Mouse (Mus musculus): ENCODE measurements around the gene Gabarap. TPM values are rescaled to one million over a fixed set of nuclear protein-coding genes. Genes with fewer than 3 reads are reported as not detected.
A peak's percentile ranks its signal among the peaks of the same experiment; 100 is the strongest.

The Gabarap gene
- polyA plus RNA-seq, 1 experiment from 2014 or later, result 581 TPM

GRCm38 (mm10) chr11:69966860-69967517 is 24.0 kb upstream of the Gabarap start:
- H3K9me3 ChIP-seq (ENCODE audit: control insufficient read depth, low read length), result no peaks in the 10 kb centered on the region
- no peak overlapping the region for H3K27ac ChIP-seq (ENCODE audit: low read depth, low read length)
- peak overlapping the region; percentile 25 for H3K4me3 ChIP-seq (ENCODE audit: low read length)
- H3K4me2 ChIP-seq (ENCODE audit: low read length), result peak overlapping the region; percentile 49
- no peak for ATAC-seq
- H3K4me1 ChIP-seq (ENCODE audit: control insufficient read depth, insufficient read depth, low read depth, low read length), result peaks cover 8% of the 10 kb centered on the region
- H3K9ac ChIP-seq (ENCODE audit: low read depth, low read length), result peak overlapping the region; percentile 42; the same call in 1 of the 2 replicates
- WGBS, result 46% methylated on average over 17 of the region's 17 CpGs
- H3K36me3 ChIP-seq (ENCODE audit: control insufficient read depth, insufficient read depth, low read length), result peaks cover 20% of the 10 kb centered on the region
- peaks cover 46% of the 10 kb centered on the region for H3K27me3 ChIP-seq (replicated peaks; ENCODE audit: control insufficient read depth, insufficient read depth, low read length)

- Histone ChIP-seq H3K9me3 (ENCODE audit: control insufficient read depth, low read length) (no peaks in the 10 kb centered on the region), H3K4me3 (ENCODE audit: low read length) (no peak overlapping the region), H3K27ac (ENCODE audit: low read depth, low read length) (no peak overlapping the region), H3K4me1 (ENCODE audit: control insufficient read depth, insufficient read depth, low read depth, low read length) (peaks cover 8% of the 10 kb centered on the region), H3K36me3 (ENCODE audit: control insufficient read depth, insufficient read depth, low read length) (peaks cover 20% of the 10 kb centered on the region), H3K9ac (ENCODE audit: low read depth, low read length) (no peak overlapping the region), H3K4me2 (ENCODE audit: low read length) (no peak overlapping the region), H3K27me3 (replicated peaks; ENCODE audit: control insufficient read depth, insufficient read depth, low read length) (peaks cover 36% of the 10 kb centered on the region)
- no peak for ATAC-seq
- WGBS, result 89% methylated on average over 4 of the region's 4 CpGs
Observed at GRCm38 (mm10) chr11:69968793-69969192, 22.1 kb upstream of the Gabarap start.

DNA sequence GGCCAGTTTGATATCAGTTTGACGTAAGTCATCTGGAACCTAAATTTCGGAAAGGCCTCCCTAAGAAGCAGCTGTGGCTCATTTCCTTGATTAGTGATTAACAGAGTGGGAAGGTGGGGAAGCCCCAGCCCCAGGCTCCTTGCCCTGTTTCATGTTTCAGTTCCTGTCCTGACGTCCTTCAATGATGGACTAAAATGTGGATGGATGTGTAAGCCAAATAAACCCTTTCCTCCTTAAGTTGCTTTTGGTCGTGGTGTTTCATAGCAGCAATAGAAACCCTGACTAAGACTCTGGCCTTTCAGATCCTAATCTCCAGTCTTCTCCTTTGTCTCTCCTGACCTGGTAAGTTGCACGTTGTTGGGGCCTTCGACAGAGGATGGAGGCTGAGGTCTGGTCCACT is 20.7 kb upstream of the Gabarap start:
- H3K27me3 ChIP-seq (replicated peaks; ENCODE audit: control insufficient read depth, insufficient read depth, low read length), result peaks cover 22% of the 10 kb centered on the region
- WGBS, result 89% methylated on average over 6 of the region's 6 CpGs
- no peak overlapping the region for H3K4me3 ChIP-seq (ENCODE audit: low read length)
- peaks cover 7% of the 10 kb centered on the region for H3K4me1 ChIP-seq (ENCODE audit: control insufficient read depth, insufficient read depth, low read depth, low read length)
- H3K9ac ChIP-seq (ENCODE audit: low read depth, low read length), result no peak overlapping the region
- H3K27ac ChIP-seq (ENCODE audit: low read depth, low read length), result no peak overlapping the region
- H3K36me3 ChIP-seq (ENCODE audit: control insufficient read depth, insufficient read depth, low read length), result peaks cover 25% of the 10 kb centered on the region
- no peak overlapping the region for H3K4me2 ChIP-seq (ENCODE audit: low read length)
- ATAC-seq, result no peak
- H3K9me3 ChIP-seq (ENCODE audit: control insufficient read depth, low read length), result no peaks in the 10 kb centered on the region

GRCm38 (mm10) chr11:69970775-69971174 is 20.2 kb upstream of the Gabarap start:
- Histone ChIP-seq H3K4me2 (ENCODE audit: low read length) (no peak overlapping the region), H3K9me3 (ENCODE audit: control insufficient read depth, low read length) (no peaks in the 10 kb centered on the region), H3K27ac (ENCODE audit: low read depth, low read length) (no peak overlapping the region), H3K9ac (ENCODE audit: low read depth, low read length) (no peak overlapping the region), H3K36me3 (ENCODE audit: control insufficient read depth, insufficient read depth, low read length) (peaks cover 25% of the 10 kb centered on the region), H3K4me1 (ENCODE audit: control insufficient read depth, insufficient read depth, low read depth, low read length) (peaks cover 4% of the 10 kb centered on the region), H3K4me3 (ENCODE audit: low read length) (no peak overlapping the region), H3K27me3 (replicated peaks; ENCODE audit: control insufficient read depth, insufficient read depth, low read length) (peaks cover 19% of the 10 kb centered on the region)
- whole genome bisulfite sequencing, result 87% methylated on average over 3 of the region's 3 CpGs
- ATAC-seq, result no peak

GRCm38 (mm10) chr11:69974907-69975306 is 16.0 kb upstream of the Gabarap start:
- WGBS, result 92% methylated on average over 2 of the region's 2 CpGs
- H3K27ac ChIP-seq (ENCODE audit: low read depth, low read length), result no peak overlapping the region
- peaks cover 21% of the 10 kb centered on the region for H3K36me3 ChIP-seq (ENCODE audit: control insufficient read depth, insufficient read depth, low read length)
- no peaks in the 10 kb centered on the region for H3K9me3 ChIP-seq (ENCODE audit: control insufficient read depth, low read length)
- H3K9ac ChIP-seq (ENCODE audit: low read depth, low read length), result no peak overlapping the region
- ATAC-seq, result no peak
- peaks cover 10% of the 10 kb centered on the region for H3K4me1 ChIP-seq (ENCODE audit: control insufficient read depth, insufficient read depth, low read depth, low read length)
- H3K4me2 ChIP-seq (ENCODE audit: low read length), result no peak overlapping the region
- H3K27me3 ChIP-seq (replicated peaks; ENCODE audit: control insufficient read depth, insufficient read depth, low read length), result no peaks in the 10 kb centered on the region
- no peak overlapping the region for H3K4me3 ChIP-seq (ENCODE audit: low read length)

- no peak overlapping the region for H3K4me3 ChIP-seq (ENCODE audit: low read length)
- no peak overlapping the region for H3K9ac ChIP-seq (ENCODE audit: low read depth, low read length)
- no peak for ATAC-seq
- H3K4me2 ChIP-seq (ENCODE audit: low read length), result no peak overlapping the region
- peaks cover 14% of the 10 kb centered on the region for H3K36me3 ChIP-seq (ENCODE audit: control insufficient read depth, insufficient read depth, low read length)
- WGBS, result 89% methylated on average over 4 of the region's 4 CpGs
- peaks cover 10% of the 10 kb centered on the region for H3K4me1 ChIP-seq (ENCODE audit: control insufficient read depth, insufficient read depth, low read depth, low read length)
- H3K27ac ChIP-seq (ENCODE audit: low read depth, low read length), result no peak overlapping the region
- no peaks in the 10 kb centered on the region for H3K27me3 ChIP-seq (replicated peaks; ENCODE audit: control insufficient read depth, insufficient read depth, low read length)
- no peaks in the 10 kb centered on the region for H3K9me3 ChIP-seq (ENCODE audit: control insufficient read depth, low read length)
Observed at GRCm38 (mm10) chr11:69976271-69976670, 14.7 kb upstream of the Gabarap start.

GRCm38 (mm10) chr11:69979827-69980195 is 11.1 kb upstream of the Gabarap start:
- Histone ChIP-seq H3K4me1 (ENCODE audit: control insufficient read depth, insufficient read depth, low read depth, low read length) (peaks cover 30% of the 10 kb centered on the region), H3K27ac (ENCODE audit: low read depth, low read length) (peak overlapping the region; percentile 99), H3K27me3 (replicated peaks; ENCODE audit: control insufficient read depth, insufficient read depth, low read length) (no peaks in the 10 kb centered on the region), H3K9me3 (ENCODE audit: control insufficient read depth, low read length) (no peaks in the 10 kb centered on the region), H3K4me2 (ENCODE audit: low read length) (peak overlapping the region; percentile 91), H3K36me3 (ENCODE audit: control insufficient read depth, insufficient read depth, low read length) (peaks cover 14% of the 10 kb centered on the region), H3K4me3 (ENCODE audit: low read length) (peak overlapping the region; percentile 90), H3K9ac (ENCODE audit: low read depth, low read length) (peak overlapping the region; percentile 82)
- WGBS, result 2% methylated on average over 16 of the region's 16 CpGs
- ATAC-seq, result peak; percentile 1; the same call in 1 of the 2 replicates

DNA sequence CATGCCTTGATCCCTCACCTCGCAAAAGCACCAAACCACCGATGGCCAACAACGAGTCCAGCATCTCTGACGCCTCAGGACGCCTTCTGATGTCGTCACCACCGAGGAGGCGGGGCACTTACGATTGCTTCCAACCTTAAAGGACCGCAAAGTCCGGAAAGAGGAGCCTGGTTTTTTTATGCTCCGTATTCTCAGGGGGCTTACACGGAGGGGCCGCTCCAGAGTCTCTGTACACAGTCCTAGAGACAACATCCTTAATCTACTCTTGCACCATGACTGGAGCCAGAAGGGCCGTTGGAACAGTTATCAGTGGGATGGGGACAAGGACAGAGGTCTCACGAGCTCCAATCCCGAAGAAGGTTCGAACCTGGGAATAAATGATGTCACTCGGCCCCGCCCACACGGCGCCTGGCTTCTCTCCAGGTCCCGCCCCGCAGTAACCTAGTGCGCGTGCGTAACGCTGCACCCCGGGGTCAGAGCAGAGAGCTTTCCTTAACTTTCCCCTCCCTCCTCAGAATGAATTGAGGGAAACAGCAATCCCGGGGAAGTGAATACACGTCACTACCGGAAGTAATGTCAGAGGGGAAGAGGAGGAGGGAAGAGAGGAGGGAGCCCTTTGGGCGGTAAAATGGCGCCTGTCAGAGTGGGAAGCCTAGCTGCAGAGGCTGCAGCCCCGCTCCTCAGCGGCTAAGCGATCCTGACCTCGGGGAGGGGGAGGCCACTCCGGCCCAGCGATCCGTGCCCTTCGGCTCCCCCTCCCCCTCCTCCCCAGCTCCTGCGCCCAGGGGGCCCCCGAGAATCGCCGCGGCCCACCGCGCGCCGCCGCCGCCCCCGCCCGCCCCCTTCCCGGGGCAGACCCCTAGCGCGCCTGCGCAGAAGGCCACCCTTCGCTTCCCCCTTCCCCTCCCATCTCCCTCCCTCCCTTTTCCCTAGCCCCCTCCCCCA is 10.5 kb upstream of the Gabarap start:
- Histone ChIP-seq H3K9me3 (ENCODE audit: control insufficient read depth, low read length) (no peaks in the 10 kb centered on the region), H3K9ac (ENCODE audit: low read depth, low read length) (peak overlapping the region; percentile 96), H3K4me2 (ENCODE audit: low read length) (peak overlapping the region; percentile 91), H3K4me1 (ENCODE audit: control insufficient read depth, insufficient read depth, low read depth, low read length) (peaks cover 30% of the 10 kb centered on the region), H3K27me3 (replicated peaks; ENCODE audit: control insufficient read depth, insufficient read depth, low read length) (no peaks in the 10 kb centered on the region), H3K4me3 (ENCODE audit: low read length) (peak overlapping the region; percentile 90), H3K36me3 (ENCODE audit: control insufficient read depth, insufficient read depth, low read length) (peaks cover 16% of the 10 kb centered on the region), H3K27ac (ENCODE audit: low read depth, low read length) (peak overlapping the region; percentile 99)
- ATAC-seq, result peak; percentile 94
- under 1% methylated on average over 44 of the region's 60 CpGs for WGBS

GRCm38 (mm10) chr11:69981141-69981762 is 9.7 kb upstream of the Gabarap start, which contains the start of gene Ctdnep1:
Gene Ctdnep1 (plus strand): TSS chr11:69981156.
- WGBS, result 0% methylated on average over 31 of the region's 43 CpGs
- H3K36me3 ChIP-seq (ENCODE audit: control insufficient read depth, insufficient read depth, low read length), result peaks cover 17% of the 10 kb centered on the region
- no peaks in the 10 kb centered on the region for H3K9me3 ChIP-seq (ENCODE audit: control insufficient read depth, low read length)
- H3K27ac ChIP-seq (ENCODE audit: low read depth, low read length), result peak within 1 kb of the TSS; percentile 99
- peaks cover 30% of the 10 kb centered on the region for H3K4me1 ChIP-seq (ENCODE audit: control insufficient read depth, insufficient read depth, low read depth, low read length)
- H3K9ac ChIP-seq (ENCODE audit: low read depth, low read length), result peak within 1 kb of the TSS; percentile 96
- ATAC-seq, result peak; percentile 36; the same call in 1 of the 2 replicates
- no peaks in the 10 kb centered on the region for H3K27me3 ChIP-seq (replicated peaks; ENCODE audit: control insufficient read depth, insufficient read depth, low read length)
- H3K4me2 ChIP-seq (ENCODE audit: low read length), result peak within 1 kb of the TSS; percentile 91
- peak within 1 kb of the TSS; percentile 90 for H3K4me3 ChIP-seq (ENCODE audit: low read length)
